Mouse (Mus musculus) central nervous system, embryonic 14 days (tissue): ENCODE measurements around the gene Gm3625. TPM values are rescaled to one million over a fixed set of nuclear protein-coding genes. Genes with fewer than 3 reads are reported as not detected.

Experiments used
- polyA plus RNA-seq: library from polyadenylated mRNA; depleted of rRNA; stranded (reverse); fragments of >200 nt; gene quantifications from 2 replicates; pipeline ENCODE4 v1.2.3, GENCODE M21; 2012; rRNA removed

Gm3625 gene
- polyA plus RNA-seq = not detected in 2 replicates

GRCm38 (mm10) chr12:4592541-4593165 lies at the start of gene Gm3625, which contains the start of gene Itsn2:
Gm3625 (minus strand) TSS chr12:4592927.
Itsn2 (plus strand) TSS chr12:4592638.

Other genes starting within 250 kb of the Gm3625 start
- 31.8 and 35.1 TPM in 2 replicates for gene Ncoa1, start 115.7 kb downstream of the Gm3625 start, polyA plus RNA-seq
- gene Itsn2, start 289 bp downstream of the Gm3625 start, polyA plus RNA-seq = 17.8 and 21.7 TPM in 2 replicates
- 2.1 and 2.2 TPM in 2 replicates for gene Fam228a, start 145.5 kb upstream of the Gm3625 start, polyA plus RNA-seq
- 6.2 and 6.4 TPM in 2 replicates for gene Pfn4, start 176.1 kb upstream of the Gm3625 start, polyA plus RNA-seq
- 3.9 and 6.9 TPM in 2 replicates for gene Fam228b, start 176.3 kb upstream of the Gm3625 start, polyA plus RNA-seq
- 209 and 279 TPM in 2 replicates for gene Sf3b6, start 224.6 kb upstream of the Gm3625 start, polyA plus RNA-seq
- gene Fkbp1b, start 248.7 kb upstream of the Gm3625 start, polyA plus RNA-seq = 30.9 and 47.0 TPM in 2 replicates